Mouse (Mus musculus) small intestine, adult 2 months (tissue): ENCODE measurements at regions not wholly inside any gene's neighbourhood (a gene's known extent, or its start where the extent isn't known, plus 50 kb on each side); places are given as distances from the start of the nearest gene placed in this dataset.
A peak's percentile ranks its signal among the peaks of the same experiment; 100 is the strongest.

ENCODE experiments used
- H3K27ac ChIP-seq: fragments of 200-500 bp; 2 replicates; pipeline ENCODE4 v1.5.1; 2012; ENCODE audit warnings: low read depth, low read length, control low read depth, inconsistent platforms; ENCODE audit not compliant: insufficient read depth
- H3K27me3 ChIP-seq: fragments of 200-500 bp; 2 replicates; pipeline ENCODE4 v1.6.1; 2012; ENCODE audit warnings: mild to moderate bottlenecking, moderate library complexity, low read length, inconsistent platforms; ENCODE audit not compliant: control insufficient read depth, insufficient read depth
- H3K36me3 ChIP-seq: fragments of 200-500 bp; 2 replicates; pipeline ENCODE4 v1.6.1; 2012; ENCODE audit warnings: mild to moderate bottlenecking, low read length, control low read depth, inconsistent platforms; ENCODE audit not compliant: control insufficient read depth, insufficient read depth
- H3K4me1 ChIP-seq: fragments of 200-500 bp; 2 replicates; pipeline ENCODE4 v1.6.1; 2012; ENCODE audit warnings: low read length, inconsistent platforms, mixed read lengths; ENCODE audit not compliant: control insufficient read depth, insufficient read depth, insufficient read length
- H3K4me3 ChIP-seq: fragments of 200-500 bp; 2 replicates; pipeline ENCODE4 v1.5.1; 2012; ENCODE audit warnings: low read depth, mild to moderate bottlenecking, control low read depth, inconsistent platforms, low read length, moderate library complexity
- CTCF ChIP-seq: fragments of 200-500 bp; IDR thresholded peaks from 2 replicates; pipeline ENCODE4 v1.5.1; 2012; ENCODE audit warnings: low read depth, mild to moderate bottlenecking, control low read depth, inconsistent platforms, low read length, moderate library complexity, mixed read lengths; ENCODE audit not compliant: insufficient replicate concordance, insufficient read length; ENCODE audit errors: extremely low read depth
- POLR2A ChIP-seq: fragments of 200-500 bp; IDR thresholded peaks from 2 replicates; pipeline ENCODE4 v1.6.1; 2012; ENCODE audit warnings: low read depth, mild to moderate bottlenecking, control low read depth, inconsistent platforms, low read length, moderate library complexity
- whole genome bisulfite sequencing: fragments of 180-500 bp; shearing (Covaris S2); methylation state at CpG from one replicate; pipeline ENCODE4 v1.1.7; 2018; 5-methylcytosine and 5-hydroxymethylcytosine counted together

DNA sequence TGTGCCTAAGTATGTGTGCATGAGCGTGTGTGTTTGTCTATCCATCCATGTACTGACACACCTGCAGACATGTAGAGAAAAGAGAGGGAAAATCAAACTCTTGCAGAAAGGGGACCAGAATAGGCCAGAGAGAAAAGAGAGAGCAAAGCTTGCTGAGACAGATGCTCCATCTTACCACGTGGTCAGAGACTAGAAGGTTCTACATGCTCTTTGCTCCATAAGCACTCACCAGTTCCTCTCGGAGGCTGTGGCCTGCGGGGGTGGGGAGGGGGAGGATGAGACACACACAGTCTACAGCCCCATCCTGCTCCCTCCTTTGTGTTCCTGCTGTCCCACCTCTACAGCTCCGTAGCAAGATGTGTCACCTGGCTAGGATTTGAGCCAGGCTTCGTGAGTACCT lies 119.7 kb upstream of the Rreb1 start:
- no peak overlapping the region for H3K4me3 ChIP-seq
- TF ChIP-seq CTCF (no peak), POLR2A (no peak)
- H3K27ac ChIP-seq: 0 out of 2 replicates have a peak overlapping the region, but pooled peaks have one; percentile 19
- peaks cover 6% of the 10 kb centered on the region; the same call in 1 of the 2 replicates for H3K4me1 ChIP-seq
- H3K27me3 ChIP-seq: no peaks in the 10 kb centered on the region
- WGBS: 76% methylated on average over 6 of the region's 6 CpGs
- H3K36me3 ChIP-seq: no peaks in the 10 kb centered on the region

DNA sequence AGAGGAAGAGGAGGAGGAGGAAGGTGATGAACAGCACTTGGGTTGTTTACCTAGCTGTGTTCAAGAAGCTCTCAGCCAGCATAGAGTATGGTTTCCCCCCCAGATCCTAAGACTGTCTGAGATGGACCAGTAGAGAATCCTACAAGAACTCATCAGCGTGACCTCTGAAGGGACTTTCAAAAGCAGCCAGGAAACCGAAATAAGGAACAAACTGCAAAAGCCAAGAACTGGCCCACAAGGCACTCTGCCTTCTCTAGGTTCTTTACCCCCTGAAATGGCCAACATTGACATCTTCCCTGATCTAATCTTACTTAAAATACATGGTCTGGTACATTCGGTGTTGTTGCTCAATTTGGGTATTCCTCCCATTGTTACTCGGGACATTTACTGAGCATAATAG lies 118.1 kb upstream of the Rreb1 start:
- no peak for TF ChIP-seq CTCF
- no peak for TF ChIP-seq POLR2A
- Histone ChIP-seq H3K4me1 (peaks cover 6% of the 10 kb centered on the region; the same call in 1 of the 2 replicates), H3K27ac (no peak overlapping the region), H3K27me3 (no peaks in the 10 kb centered on the region), H3K4me3 (no peak overlapping the region), H3K36me3 (no peaks in the 10 kb centered on the region)
- WGBS: 85% methylated on average over 4 of the region's 4 CpGs

DNA sequence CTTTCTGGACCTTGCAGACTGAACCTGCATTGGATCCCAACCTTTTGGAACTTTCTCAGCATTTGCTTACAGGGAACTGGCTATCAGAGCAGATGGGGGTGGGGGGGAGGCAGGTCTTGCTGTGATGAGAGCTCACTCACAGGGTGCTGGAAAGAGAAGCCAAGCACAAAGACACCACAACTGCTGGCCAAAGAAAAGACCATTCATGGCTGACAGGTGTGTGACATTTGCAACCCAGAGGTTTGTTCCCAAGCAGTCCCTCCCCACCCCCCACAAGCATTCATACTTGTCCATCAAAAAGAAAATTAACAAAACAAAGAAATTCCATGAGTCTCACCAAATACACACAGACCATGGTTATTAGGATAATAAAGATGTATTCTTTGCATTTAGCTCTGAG lies 117.5 kb upstream of the Rreb1 start:
- H3K27ac ChIP-seq: no peak overlapping the region
- no peaks in the 10 kb centered on the region for H3K27me3 ChIP-seq
- no peak for TF ChIP-seq POLR2A
- no peak for TF ChIP-seq CTCF
- H3K36me3 ChIP-seq: no peaks in the 10 kb centered on the region
- peaks cover 6% of the 10 kb centered on the region; the same call in 1 of the 2 replicates for H3K4me1 ChIP-seq
- no peak overlapping the region for H3K4me3 ChIP-seq

DNA sequence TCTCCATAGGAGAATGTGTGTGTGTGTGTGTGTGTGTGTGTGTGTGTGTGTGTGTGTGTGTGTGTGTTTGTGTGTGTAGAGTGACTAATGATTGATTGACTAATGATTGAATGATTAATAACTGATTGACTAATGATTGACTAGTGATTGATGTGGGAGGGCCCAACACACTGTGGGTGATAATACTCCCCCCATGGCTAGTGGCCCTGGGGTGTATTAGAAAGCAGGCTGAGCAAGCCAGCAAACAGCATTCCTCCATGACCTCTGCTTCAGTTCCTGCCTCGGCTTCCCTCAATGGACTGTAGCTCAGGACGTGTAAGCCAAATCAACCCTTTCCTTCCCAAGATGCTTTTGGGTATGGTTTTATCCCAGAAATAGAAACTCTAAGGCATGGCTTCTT lies 114.1 kb upstream of the Rreb1 start:
- H3K4me1 ChIP-seq: peaks cover 13% of the 10 kb centered on the region; the same call in 1 of the 2 replicates
- H3K27ac ChIP-seq: no peak overlapping the region
- H3K36me3 ChIP-seq: no peaks in the 10 kb centered on the region
- TF ChIP-seq POLR2A: no peak
- no peak for TF ChIP-seq CTCF
- no peaks in the 10 kb centered on the region for H3K27me3 ChIP-seq
- no peak overlapping the region for H3K4me3 ChIP-seq
- 57% methylated on average over 2 of the region's 2 CpGs for WGBS

DNA sequence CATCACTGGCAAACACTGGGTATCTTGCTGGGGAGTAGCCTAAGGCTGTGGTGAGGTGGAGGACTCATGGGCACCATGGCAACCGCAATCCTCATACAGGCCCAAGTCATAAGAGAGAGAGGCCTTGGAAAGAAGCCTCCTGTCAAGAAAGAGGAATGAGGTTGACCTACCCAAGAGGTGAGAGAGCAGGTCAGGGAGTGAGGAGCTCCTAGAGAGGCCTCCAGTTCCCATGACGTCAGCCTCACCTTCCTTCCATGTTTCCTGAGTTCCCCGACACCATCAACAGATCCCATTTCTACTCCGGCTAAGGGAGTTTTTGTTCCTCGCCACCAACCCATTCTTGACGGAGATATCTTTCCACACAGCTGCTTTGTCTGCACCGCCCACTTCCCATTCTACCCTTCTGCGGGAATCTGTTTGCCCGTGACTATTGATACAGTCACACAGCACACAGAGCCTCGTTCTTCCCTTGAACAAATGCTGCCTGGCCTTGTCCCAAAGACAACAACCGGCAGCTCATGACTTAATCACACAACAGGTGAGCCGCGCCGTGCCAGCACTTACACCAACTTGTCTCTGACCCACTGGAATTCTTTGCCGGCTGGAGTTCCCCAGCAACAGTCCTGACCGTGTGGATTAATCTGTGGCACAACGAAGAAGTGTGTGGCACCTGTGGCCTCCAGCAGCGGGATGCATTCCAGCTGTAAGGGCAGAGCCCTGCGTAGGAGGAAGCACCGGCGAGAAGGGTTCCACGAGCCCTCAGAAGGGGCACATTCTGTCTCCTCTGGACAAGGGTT lies 111.8 kb upstream of the Rreb1 start:
- TF ChIP-seq POLR2A (no peak; the same call in 1 of the 2 replicates), CTCF (no peak)
- H3K4me3 ChIP-seq: peak overlapping the region; percentile 28
- peak overlapping the region; percentile 23 for H3K27ac ChIP-seq
- H3K27me3 ChIP-seq: no peaks in the 10 kb centered on the region
- H3K4me1 ChIP-seq: peaks cover 15% of the 10 kb centered on the region; the same call in 1 of the 2 replicates
- WGBS: 23% methylated on average over 22 of the region's 22 CpGs
- no peaks in the 10 kb centered on the region for H3K36me3 ChIP-seq

DNA sequence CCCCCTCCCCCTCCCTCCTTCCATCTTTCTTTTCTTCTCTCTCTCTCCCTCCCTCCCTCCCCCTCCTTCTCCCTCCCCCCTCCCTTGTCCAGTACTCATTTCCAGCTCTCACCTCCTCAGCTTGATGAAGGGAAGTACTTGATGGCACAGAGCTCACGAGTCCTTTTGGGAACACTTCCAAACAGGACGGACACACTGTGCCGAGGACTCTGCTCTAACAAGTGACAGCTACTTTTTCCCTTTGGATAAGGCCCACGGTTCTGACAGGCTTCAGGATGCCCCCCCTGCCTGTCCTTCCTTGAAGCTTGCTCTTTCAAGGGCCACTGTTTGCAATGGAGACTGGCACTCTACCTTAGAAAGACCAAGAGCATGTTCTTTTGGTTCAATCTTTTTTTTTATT lies 110.8 kb upstream of the Rreb1 start:
- Histone ChIP-seq H3K4me3 (no peak overlapping the region), H3K36me3 (no peaks in the 10 kb centered on the region), H3K27ac (peak overlapping the region; percentile 81), H3K4me1 (peaks cover 14% of the 10 kb centered on the region; the same call in 1 of the 2 replicates), H3K27me3 (no peaks in the 10 kb centered on the region)
- 15% methylated on average over 4 of the region's 4 CpGs for WGBS
- TF ChIP-seq POLR2A (no peak), CTCF (no peak)

DNA sequence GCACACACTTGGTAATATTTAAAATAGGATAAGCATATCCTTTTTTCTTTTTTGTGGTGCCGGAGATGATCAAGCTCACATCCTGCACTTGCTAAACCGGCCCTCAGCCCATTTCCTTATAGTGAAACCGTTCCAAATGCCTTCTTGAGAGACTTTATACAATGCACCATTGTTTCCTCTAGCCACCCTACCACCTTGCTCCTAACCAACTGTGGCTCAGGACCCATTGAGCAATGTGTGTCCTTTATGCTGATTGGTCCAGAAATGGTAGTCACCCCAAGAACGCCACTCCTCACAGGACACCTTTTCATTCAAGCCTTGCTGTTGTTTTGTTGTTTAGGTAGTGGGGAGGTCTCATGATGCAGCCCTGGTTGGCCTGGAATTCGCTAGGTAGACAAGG lies 110.3 kb upstream of the Rreb1 start:
- Histone ChIP-seq H3K27me3 (no peaks in the 10 kb centered on the region), H3K27ac (peak overlapping the region; percentile 47; the same call in 1 of the 2 replicates), H3K36me3 (no peaks in the 10 kb centered on the region), H3K4me1 (peaks cover 13% of the 10 kb centered on the region; the same call in 1 of the 2 replicates), H3K4me3 (no peak overlapping the region)
- TF ChIP-seq POLR2A: no peak
- no peak for TF ChIP-seq CTCF
- WGBS: 31% methylated on average over 5 of the region's 5 CpGs
